Mouse (Mus musculus) CD4-positive naive resting alpha-beta T cell, adult 57 days (primary cell): ENCODE results near the gene Samd11. TPM values are rescaled to one million over a fixed set of nuclear protein-coding genes. Genes with fewer than 3 reads are reported as not detected.

Experiments
- total RNA-seq: library from RNA; stranded (reverse); gene quantifications from one replicate; pipeline ENCODE4 v1.2.4, GENCODE M21; 2023

Samd11 gene
- 1.3 TPM for total RNA-seq

GRCm38 (mm10) chr4:156255078-156255839, at the start of gene Samd11:
Samd11 (minus strand) TSS chr4:156255657.

GRCm38 (mm10) chr4:156235808-156236533, 19.5 kb downstream of the Samd11 start, which contains the start of gene Noc2l:
Noc2l (plus strand) TSS chr4:156236010.

GRCm38 (mm10) chr4:156234701-156235213, 20.7 kb downstream of the Samd11 start, which contains the start of gene Plekhn1:
Plekhn1 (minus strand) TSS chr4:156234857.

GRCm38 (mm10) chr4:156215649-156216048, 39.8 kb downstream of the Samd11 start, which contains the start of gene Perm1:
Perm1 (plus strand) TSS chr4:156215868.

GRCm38 (mm10) chr4:156203001-156203412, 52.5 kb downstream of the Samd11 start, which contains the start of gene AW011738:
AW011738 (plus strand) TSS chr4:156203304.

DNA sequence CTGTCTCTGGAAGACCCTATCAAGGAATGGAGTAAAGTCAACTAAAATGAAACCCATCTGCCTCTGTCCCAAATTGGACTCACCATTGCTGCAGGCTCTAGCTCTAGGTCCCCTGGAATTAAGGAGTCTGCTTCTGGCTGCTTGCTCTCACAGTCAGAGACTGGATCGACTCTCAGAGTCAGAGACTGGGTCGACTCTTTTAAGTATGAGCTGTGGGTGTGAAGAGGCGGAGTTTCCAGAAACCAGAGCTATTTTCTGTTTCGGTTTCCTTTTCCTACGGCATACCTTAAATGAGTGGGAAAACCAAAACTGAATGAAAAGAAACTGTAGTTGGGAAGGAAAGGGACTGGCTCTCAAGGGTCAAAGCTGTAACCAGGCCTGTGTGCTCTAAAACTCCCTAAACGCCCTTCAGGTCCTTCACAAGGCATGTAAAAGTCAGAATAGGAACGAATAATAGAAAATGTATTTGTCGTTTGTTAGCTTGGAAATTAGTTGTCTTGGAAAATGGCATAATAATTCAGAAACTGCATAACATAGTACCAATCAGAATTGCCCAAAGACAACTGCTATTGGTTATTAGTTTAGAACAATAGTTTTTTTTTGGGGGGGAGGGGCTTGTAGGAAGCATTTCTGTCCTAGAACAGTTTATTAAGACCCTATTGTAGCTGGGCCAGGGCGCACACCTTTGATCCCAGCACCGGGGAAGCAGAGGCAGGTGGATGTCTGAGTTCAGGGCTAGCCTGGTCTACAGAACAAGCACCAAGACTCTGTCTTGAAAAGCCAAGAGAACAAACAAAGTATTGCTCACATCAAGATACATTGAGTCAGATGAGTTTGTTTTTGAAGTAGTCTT, 54.6 kb downstream of the Samd11 start, which contains the start of gene Isg15:
Gene Isg15 (minus strand): TSS at position 196 of the 853 bp plus-strand sequence.

DNA sequence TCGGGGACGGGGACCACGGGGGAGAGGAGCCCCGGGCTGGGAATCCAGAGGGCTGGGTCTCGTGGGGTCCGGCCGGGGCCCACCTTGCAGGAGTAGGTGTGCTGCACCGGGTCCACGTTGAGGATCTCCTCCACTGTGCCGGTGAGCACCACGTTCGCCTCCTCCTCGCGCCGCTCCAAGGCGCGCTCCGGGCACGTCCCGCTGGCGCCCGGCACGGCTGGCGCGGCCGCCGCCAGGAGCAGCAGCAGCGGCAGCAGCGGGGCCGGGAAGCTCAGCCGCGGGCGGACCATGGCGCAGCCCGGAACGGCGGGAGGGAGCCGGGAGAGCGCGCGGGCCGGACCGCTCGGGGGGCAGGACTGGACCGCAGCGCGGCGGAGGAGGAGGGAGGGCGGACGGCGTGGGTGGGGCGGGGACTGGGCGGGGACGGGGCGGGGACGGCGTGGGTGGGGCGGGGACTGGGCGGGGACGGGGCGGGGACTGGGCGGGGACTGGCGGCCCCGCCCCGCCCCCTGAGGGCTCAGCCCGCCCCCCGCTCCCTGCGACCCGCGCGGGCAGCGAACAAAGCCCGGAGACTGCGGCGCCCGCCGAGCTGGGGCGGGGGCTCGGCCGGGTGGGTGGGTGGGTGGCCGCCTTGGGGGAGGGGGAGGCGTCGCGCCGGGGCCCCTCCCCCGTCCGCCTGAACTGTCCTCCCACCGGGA, 58.2 kb downstream of the Samd11 start, which contains the start of gene Agrn:
Gene Agrn (minus strand): TSS at position 358 of the 698 bp plus-strand sequence.

Other genes starting within 250 kb of the Samd11 start
- gene Tnfrsf4, start 241.8 kb downstream of the Samd11 start, total RNA-seq: 24.3 TPM
- gene Tnfrsf18, start 229.5 kb downstream of the Samd11 start, total RNA-seq: 65.3 TPM
- gene Ttll10, start 196.2 kb downstream of the Samd11 start, total RNA-seq: not detected
- 48.2 TPM for gene 9430015G10Rik, start 145.7 kb downstream of the Samd11 start, total RNA-seq
- gene Rnf223, start 125.1 kb downstream of the Samd11 start, total RNA-seq: 0.83 TPM
- 6.9 TPM for gene Agrn, start 58.2 kb downstream of the Samd11 start, total RNA-seq
- 12.4 TPM for gene Isg15, start 54.8 kb downstream of the Samd11 start, total RNA-seq
- 7.5 TPM for gene AW011738, start 52.4 kb downstream of the Samd11 start, total RNA-seq
- gene Perm1, start 39.8 kb downstream of the Samd11 start, total RNA-seq: 0.33 TPM
- 53.1 TPM for gene Plekhn1, start 20.8 kb downstream of the Samd11 start, total RNA-seq
- 94.1 TPM for gene Noc2l, start 19.6 kb downstream of the Samd11 start, total RNA-seq
- not detected for gene Vmn2r-ps159, start 75.4 kb upstream of the Samd11 start, total RNA-seq